Mouse (Mus musculus): Measurements from ENCODE around the gene Cacna1b. TPM values are rescaled to one million over a fixed set of nuclear protein-coding genes. Genes with fewer than 3 reads are reported as not detected.

Cacna1b gene
- total RNA-seq, 1 experiment from 2014 or later = 3.0 TPM

DNA sequence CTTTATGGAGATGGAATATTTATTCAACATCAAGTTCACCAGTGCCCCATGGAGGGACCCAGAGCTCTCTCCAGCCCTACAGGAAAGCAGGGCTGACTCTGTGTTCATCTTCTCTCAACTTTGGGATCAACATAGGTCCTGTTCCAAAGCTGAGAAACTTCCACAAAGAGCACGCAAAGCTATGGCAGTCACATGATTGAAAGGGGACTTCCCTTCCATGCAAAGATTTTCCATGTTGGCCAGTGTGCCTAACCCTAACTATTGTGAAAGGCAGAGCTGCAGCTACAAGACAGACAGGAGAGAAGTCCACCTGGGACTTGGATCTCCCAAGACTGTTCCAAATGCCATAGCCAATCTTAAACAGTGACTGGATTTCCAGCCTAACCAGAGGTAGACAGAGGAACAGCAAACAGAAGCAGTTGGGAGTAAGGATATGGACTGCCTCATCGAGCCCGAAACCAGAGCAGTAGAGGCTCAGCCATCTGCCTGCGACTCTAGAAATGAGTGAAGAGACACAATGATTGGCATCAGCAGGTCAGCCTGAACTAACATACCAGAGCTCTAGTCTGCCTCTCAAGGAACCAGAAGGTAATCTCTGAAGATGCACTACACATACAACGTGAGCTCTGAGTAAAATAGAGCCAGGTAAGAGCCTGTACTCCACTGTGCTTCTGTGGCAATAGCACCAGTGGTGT, 116.4 kb downstream of the Cacna1b start:
- no peak for DNase-seq

DNA sequence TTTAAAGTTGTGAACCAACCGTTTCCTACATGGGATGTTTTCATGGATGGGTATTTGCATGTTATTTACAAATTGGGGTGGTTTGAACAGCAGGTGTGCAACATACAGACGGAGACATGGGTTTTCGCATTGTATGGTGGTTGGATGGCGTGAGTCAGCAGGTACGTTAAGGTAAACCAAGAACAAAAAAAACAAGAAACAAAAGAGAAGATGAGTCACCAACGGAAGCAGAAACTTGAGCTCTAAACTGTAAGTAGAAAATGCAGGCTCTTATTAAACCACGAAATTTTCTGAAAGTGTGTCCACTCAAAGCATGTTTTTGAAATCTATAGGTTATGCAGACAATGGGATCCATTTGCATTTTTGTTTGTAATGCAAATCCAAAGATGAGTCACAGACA, 120.1 kb downstream of the Cacna1b start:
- no peak for DNase-seq

- DNase-seq = no peak
Observed at GRCm38 (mm10) chr2:24638102-24638954, 124.6 kb downstream of the Cacna1b start.

GRCm38 (mm10) chr2:24633645-24634044, 129.3 kb downstream of the Cacna1b start:
- no peak for DNase-seq

DNA sequence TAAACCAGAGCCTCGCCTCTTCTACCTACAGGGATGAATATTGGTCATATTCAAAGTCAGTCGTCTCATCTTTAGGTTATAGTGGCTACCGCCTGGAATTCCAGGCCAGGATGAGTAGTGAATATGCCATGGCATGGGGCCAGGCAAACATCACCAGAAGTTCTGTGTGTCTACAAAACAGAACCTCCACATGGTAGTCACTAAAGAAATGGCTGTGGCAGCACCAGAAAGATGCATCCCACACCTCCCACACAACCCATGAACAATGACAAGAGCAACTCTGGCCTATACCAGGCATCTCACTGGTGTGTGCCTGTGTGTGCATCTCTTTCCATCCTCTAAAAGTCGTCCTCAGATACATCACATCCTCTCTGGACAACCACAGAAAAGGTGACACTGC, 145.8 kb downstream of the Cacna1b start:
- no peak for DNase-seq

DNA sequence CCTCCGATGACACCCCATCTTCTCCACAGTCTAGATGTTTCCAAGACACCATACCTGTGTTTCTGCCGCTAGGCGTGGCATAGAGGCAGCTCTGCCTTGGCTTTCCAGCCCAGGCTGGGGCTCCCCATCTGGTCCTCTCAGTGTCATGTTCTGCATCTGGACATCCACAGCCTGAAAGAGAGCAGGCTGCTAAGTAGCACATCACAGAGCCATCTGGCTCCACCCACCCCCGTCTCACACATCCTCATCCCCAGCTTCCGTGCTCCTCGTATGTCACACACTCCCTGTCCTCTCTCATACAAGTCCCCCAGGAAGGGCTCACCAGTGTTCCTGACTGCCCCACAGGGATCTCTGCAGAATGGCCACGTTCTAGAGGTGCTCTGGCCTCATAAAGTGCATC, 153.2 kb downstream of the Cacna1b start:
- DNase-seq = no peak

GRCm38 (mm10) chr2:24608765-24609138, 154.2 kb downstream of the Cacna1b start:
- DNase-seq = no peak

GRCm38 (mm10) chr2:24607905-24608764, 154.8 kb downstream of the Cacna1b start:
- DNase-seq = no peak

DNA sequence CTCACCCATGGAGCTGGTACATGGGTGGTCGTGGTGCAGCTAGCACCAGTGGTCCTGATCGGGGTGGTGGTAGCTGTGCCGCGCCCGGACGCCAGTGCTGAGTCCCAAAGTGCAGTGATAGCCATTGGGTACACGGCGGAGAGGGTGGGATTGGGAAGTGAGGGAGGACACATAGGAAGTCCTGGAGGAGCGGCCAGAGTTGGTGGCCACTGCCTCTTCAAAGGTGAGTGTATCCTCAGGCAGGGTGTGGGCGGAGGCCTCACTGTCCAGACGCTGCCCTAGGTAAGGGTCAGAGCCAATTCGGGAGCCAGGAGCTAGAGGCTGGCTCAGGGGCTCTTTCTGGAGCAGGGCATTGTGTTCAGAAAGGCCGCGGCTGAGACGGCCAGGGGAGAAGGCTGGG, 156.4 kb downstream of the Cacna1b start:
- DNase-seq = no peak

- no peak for DNase-seq
Observed at GRCm38 (mm10) chr2:24605096-24605495, 157.9 kb downstream of the Cacna1b start.

- DNase-seq = no peak
Observed at GRCm38 (mm10) chr2:24589426-24589825, 173.5 kb downstream of the Cacna1b start.

DNA sequence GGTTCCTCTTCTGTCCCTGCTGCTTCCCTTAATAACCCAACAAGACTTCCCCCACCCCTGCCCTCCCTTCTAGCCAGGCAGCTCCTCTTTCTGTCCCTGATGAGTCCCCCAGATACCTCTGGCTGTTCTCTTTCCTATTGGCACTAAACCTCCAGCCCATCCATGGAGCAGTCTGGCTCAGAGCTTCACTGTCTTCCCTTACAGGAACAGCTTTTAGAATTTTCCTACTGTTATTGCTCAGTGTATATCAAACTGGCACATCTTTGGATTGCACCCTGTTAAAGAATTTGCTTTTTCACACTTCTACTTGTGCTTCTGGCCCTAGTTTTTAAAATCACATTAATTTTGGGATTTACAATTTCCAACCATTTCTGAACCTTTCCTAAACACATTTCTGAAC, 175.0 kb downstream of the Cacna1b start:
- no peak for DNase-seq

GRCm38 (mm10) chr2:24574616-24575015, 188.3 kb downstream of the Cacna1b start:
- DNase-seq = peak; percentile 70

DNA sequence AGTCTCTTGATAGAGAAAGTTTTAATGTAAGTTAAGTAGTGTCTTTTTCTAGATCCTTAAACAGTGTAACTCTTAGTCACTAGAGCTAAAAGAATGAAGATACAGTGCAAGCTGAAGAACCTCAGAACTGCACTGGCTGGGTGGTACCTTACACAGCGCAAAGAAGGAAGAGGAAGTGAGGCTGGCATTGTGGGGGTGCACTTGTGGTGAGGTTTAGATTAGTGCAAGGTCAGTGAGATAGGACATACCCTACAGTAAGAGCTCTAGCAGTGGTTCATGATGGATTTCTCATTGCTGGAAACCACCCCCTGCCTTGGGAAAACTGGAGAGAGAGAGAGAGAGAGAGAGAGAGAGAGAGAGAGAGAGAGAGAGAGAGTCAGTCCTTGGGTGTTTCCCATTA, 192.0 kb downstream of the Cacna1b start:
- DNase-seq = no peak

DNA sequence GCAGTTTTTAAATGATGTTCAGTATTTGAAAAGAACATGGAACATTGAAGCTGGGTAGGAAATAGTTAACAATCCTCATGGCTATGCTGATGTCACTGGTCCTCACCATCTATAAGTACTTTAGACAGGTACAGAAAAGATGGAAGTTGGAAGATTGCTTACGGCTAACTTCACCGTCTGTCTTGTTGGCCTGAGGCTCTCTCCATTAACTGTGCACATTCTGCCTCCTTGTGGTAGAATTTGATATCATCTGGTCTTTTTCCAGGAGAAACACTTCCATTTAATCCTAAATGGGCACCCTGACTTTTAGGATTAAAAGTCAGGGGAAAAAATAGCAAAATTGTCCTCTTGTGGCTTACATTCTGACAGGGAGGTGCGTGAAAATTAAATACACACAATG, 194.4 kb downstream of the Cacna1b start:
- DNase-seq = peak; percentile 43

- DNase-seq = peak; percentile 12
Observed at GRCm38 (mm10) chr2:24562547-24563290, 200.2 kb downstream of the Cacna1b start.

- DNase-seq = no peak
Observed at GRCm38 (mm10) chr2:24561946-24562345, 201.0 kb downstream of the Cacna1b start.

DNA sequence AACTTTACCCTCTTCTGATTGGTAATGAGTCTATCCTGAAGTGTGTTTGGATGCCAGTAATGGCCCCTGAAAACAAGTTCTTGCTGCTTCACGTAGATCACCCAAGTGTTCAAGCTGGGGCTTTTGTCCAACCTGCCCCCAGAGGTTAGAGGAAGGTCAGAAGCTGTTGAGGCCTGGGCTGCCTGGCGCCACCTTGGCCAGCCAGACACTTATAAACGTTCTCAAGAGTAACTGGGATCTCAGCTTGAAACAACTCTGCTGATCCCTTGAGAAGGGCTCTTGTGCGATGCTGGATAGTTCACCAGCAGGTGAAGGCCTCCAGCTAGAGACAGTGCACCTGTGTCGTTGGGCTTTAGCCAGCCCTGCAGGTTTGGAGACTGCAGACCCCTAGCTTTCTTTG, 202.8 kb downstream of the Cacna1b start:
- no peak for DNase-seq

DNA sequence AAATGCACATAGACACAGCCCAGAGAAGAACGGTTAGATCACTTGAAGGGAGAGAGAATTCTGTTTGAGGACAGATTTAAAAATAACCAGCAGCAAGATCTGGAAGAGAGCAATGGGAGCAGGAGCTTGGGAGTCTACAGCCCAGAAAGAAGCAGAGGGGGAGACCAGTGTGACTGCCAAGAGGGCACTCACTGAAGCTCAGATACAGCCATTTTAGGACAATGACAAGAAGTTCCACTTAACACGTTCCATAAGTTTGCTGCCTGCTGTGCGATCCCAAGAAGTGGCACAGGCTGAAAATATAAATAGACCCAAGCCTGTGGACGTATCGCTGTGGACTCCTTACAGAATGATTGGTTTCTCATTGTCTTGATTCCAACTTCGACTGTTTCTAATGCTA, 206.6 kb downstream of the Cacna1b start:
- DNase-seq = no peak

DNA sequence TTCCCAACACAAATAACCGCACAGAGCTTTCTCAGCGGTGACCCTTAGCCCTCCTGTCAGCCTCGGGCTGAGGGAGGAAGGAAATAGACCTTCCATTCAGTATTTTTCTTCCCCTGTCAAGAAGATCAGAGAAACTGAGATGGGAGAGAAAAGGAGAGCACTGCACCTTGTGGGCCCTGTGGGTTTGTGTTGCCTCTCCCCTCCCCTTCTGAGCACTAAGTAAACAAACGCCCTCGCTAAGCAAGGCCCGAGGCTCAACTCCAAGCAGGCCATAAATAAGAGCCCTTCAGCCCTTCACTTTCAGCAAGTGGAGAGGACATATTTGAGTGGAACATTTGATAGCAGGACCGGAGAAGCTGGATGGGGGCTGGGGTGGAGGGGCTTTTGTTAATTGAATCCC, 209.0 kb downstream of the Cacna1b start:
- no peak for DNase-seq
